Mouse (Mus musculus): Measurements from ENCODE around the gene Ssxb5. TPM values are rescaled to one million over a fixed set of nuclear protein-coding genes. Genes with fewer than 3 reads are reported as not detected.
"Not testable (repeated sequence)": the region's sequence is repeated elsewhere in the genome, so short reads cannot be mapped to it uniquely, and the experiment has no call there.

The Ssxb5 gene
- total RNA-seq (2021): not detected
- long read RNA-seq, experiment 1: 0 reads
- long read RNA-seq, experiment 2: 0 reads

GRCm38 (mm10) chrX:8803391-8803790, at the start of gene Ssxb5:
Gene Ssxb5 (plus strand): TSS chrX:8803691.
- not testable (repeated sequence) for DNase-seq (ENCODE audit: low spot score in 2 of 2)

- DNase-seq (ENCODE audit: low spot score in 2 of 2): peak in 1 of 2 experiments; percentile 3
Measured at GRCm38 (mm10) chrX:8832043-8832442, 28.6 kb downstream of the Ssxb5 start.

- DNase-seq (ENCODE audit: low spot score in 2 of 2): no peak
Measured at GRCm38 (mm10) chrX:8843694-8844093, 40.2 kb downstream of the Ssxb5 start, which contains the start of gene Gm6592. Gene Gm6592 (plus strand): TSS chrX:8843994.

- DNase-seq (ENCODE audit: low spot score in 2 of 2): no peak
Measured at GRCm38 (mm10) chrX:8852486-8852885, 49.0 kb downstream of the Ssxb5 start.

Other genes with a start within 250 kb of the Ssxb5 start
- not detected for gene Ssxb3, start 211.9 kb upstream of the Ssxb5 start, total RNA-seq (2021)
- not detected for gene Ssxb8, start 112.8 kb upstream of the Ssxb5 start, total RNA-seq (2021)
- not detected for gene Ssx9, start 55.3 kb upstream of the Ssxb5 start, total RNA-seq (2021)
- gene Gm6592, start 40.3 kb downstream of the Ssxb5 start, total RNA-seq (2021): not detected
- not detected for gene Gm5751, start 70.6 kb downstream of the Ssxb5 start, total RNA-seq (2021)
- 10 to 100 TPM; 12.7 to 15.0 TPM for gene B630019K06Rik, start 88.7 kb downstream of the Ssxb5 start, total RNA-seq (2021)
- not detected for gene Fthl17b, start 159.3 kb downstream of the Ssxb5 start, total RNA-seq (2021)
- gene Fthl17c, start 172.9 kb downstream of the Ssxb5 start, total RNA-seq (2021): not detected
- not detected for gene Fthl17d, start 183.1 kb downstream of the Ssxb5 start, total RNA-seq (2021)
- gene Fthl17e, start 229.8 kb downstream of the Ssxb5 start, total RNA-seq (2021): not detected

Data from adrenal gland, postnatal 4 days (tissue).